Mouse (Mus musculus): ENCODE measurements around the gene Vhl. TPM values are rescaled to one million over a fixed set of nuclear protein-coding genes. Genes with fewer than 3 reads are reported as not detected.

Gene Vhl
- polyA plus RNA-seq, 1 experiment from 2014 or later: 44.4 TPM

- no peak overlapping the region for H3K27ac ChIP-seq (replicated peaks)
- no peaks in the 10 kb centered on the region for H3K36me3 ChIP-seq
- no peak overlapping the region for H3K4me3 ChIP-seq
- no peaks in the 10 kb centered on the region for H3K27me3 ChIP-seq (ENCODE audit: low read depth, poor library complexity, severe bottlenecking)
- 90% methylated on average over 3 of the region's 3 CpGs for WGBS
- H3K4me1 ChIP-seq: no peaks in the 10 kb centered on the region
- DNase-seq (ENCODE audit: low spot score): no peak
- no peaks in the 10 kb centered on the region for H3K9me3 ChIP-seq (replicated peaks)
These were observed 31.7 kb downstream of the Vhl start for GRCm38 (mm10) chr6:113655475-113655874.

GRCm38 (mm10) chr6:113656847-113657246, 33.1 kb downstream of the Vhl start:
- peaks cover 10% of the 10 kb centered on the region for H3K4me1 ChIP-seq
- H3K27ac ChIP-seq (replicated peaks): no peak overlapping the region
- no peaks in the 10 kb centered on the region for H3K36me3 ChIP-seq
- no peaks in the 10 kb centered on the region for H3K9me3 ChIP-seq (replicated peaks)
- no peaks in the 10 kb centered on the region for H3K27me3 ChIP-seq (ENCODE audit: low read depth, poor library complexity, severe bottlenecking)
- no peak for DNase-seq (ENCODE audit: low spot score)
- WGBS: 81% methylated on average over 6 of the region's 6 CpGs
- no peak overlapping the region for H3K4me3 ChIP-seq

- no peaks in the 10 kb centered on the region for H3K27me3 ChIP-seq (ENCODE audit: low read depth, poor library complexity, severe bottlenecking)
- 78% methylated on average over 3 of the region's 3 CpGs for WGBS
- no peak overlapping the region for H3K27ac ChIP-seq (replicated peaks)
- peaks cover 13% of the 10 kb centered on the region for H3K4me1 ChIP-seq
- H3K9me3 ChIP-seq (replicated peaks): no peaks in the 10 kb centered on the region
- H3K36me3 ChIP-seq: no peaks in the 10 kb centered on the region
- H3K4me3 ChIP-seq: no peak overlapping the region
- DNase-seq (ENCODE audit: low spot score): no peak
These were observed 34.5 kb downstream of the Vhl start for GRCm38 (mm10) chr6:113658226-113658625.

GRCm38 (mm10) chr6:113659648-113660491, 36.1 kb downstream of the Vhl start:
- no peak for DNase-seq (ENCODE audit: low spot score)
- H3K27ac ChIP-seq (replicated peaks): no peak overlapping the region
- H3K36me3 ChIP-seq: no peaks in the 10 kb centered on the region
- H3K4me3 ChIP-seq: no peak overlapping the region
- 77% methylated on average over 8 of the region's 8 CpGs for WGBS
- H3K27me3 ChIP-seq (ENCODE audit: low read depth, poor library complexity, severe bottlenecking): no peaks in the 10 kb centered on the region
- H3K4me1 ChIP-seq: peaks cover 13% of the 10 kb centered on the region
- H3K9me3 ChIP-seq (replicated peaks): no peaks in the 10 kb centered on the region

GRCm38 (mm10) chr6:113660492-113661352, 37.0 kb downstream of the Vhl start:
- H3K4me3 ChIP-seq: no peak overlapping the region
- H3K27me3 ChIP-seq (ENCODE audit: low read depth, poor library complexity, severe bottlenecking): no peaks in the 10 kb centered on the region
- H3K27ac ChIP-seq (replicated peaks): no peak overlapping the region
- H3K4me1 ChIP-seq: peaks cover 13% of the 10 kb centered on the region
- WGBS: 79% methylated on average over 14 of the region's 14 CpGs
- no peak for DNase-seq (ENCODE audit: low spot score)
- H3K36me3 ChIP-seq: no peaks in the 10 kb centered on the region
- H3K9me3 ChIP-seq (replicated peaks): no peaks in the 10 kb centered on the region

GRCm38 (mm10) chr6:113661353-113662241, 37.8 kb downstream of the Vhl start:
- no peak overlapping the region for H3K4me3 ChIP-seq
- WGBS: 71% methylated on average over 12 of the region's 12 CpGs
- peaks cover 13% of the 10 kb centered on the region for H3K4me1 ChIP-seq
- H3K27ac ChIP-seq (replicated peaks): no peak overlapping the region
- no peaks in the 10 kb centered on the region for H3K9me3 ChIP-seq (replicated peaks)
- H3K27me3 ChIP-seq (ENCODE audit: low read depth, poor library complexity, severe bottlenecking): no peaks in the 10 kb centered on the region
- no peak for DNase-seq (ENCODE audit: low spot score)
- no peaks in the 10 kb centered on the region for H3K36me3 ChIP-seq

- DNase-seq (ENCODE audit: low spot score): no peak
- Histone ChIP-seq H3K9me3 (replicated peaks) (no peaks in the 10 kb centered on the region), H3K4me3 (no peak overlapping the region), H3K4me1 (peaks cover 17% of the 10 kb centered on the region), H3K36me3 (no peaks in the 10 kb centered on the region), H3K27me3 (ENCODE audit: low read depth, poor library complexity, severe bottlenecking) (no peaks in the 10 kb centered on the region), H3K27ac (replicated peaks) (no peak overlapping the region)
- 96% methylated on average over 8 of the region's 8 CpGs for WGBS
These were observed 39.4 kb downstream of the Vhl start for GRCm38 (mm10) chr6:113662964-113663700.

GRCm38 (mm10) chr6:113664305-113664704, 40.5 kb downstream of the Vhl start:
- Histone ChIP-seq H3K4me3 (no peak overlapping the region), H3K4me1 (peaks cover 24% of the 10 kb centered on the region), H3K36me3 (no peaks in the 10 kb centered on the region), H3K27me3 (ENCODE audit: low read depth, poor library complexity, severe bottlenecking) (no peaks in the 10 kb centered on the region), H3K9me3 (replicated peaks) (no peaks in the 10 kb centered on the region), H3K27ac (replicated peaks) (no peak overlapping the region)
- no peak for DNase-seq (ENCODE audit: low spot score)
- WGBS: 83% methylated on average over 7 of the region's 7 CpGs

GRCm38 (mm10) chr6:113667611-113668122, 43.9 kb downstream of the Vhl start:
- no peaks in the 10 kb centered on the region for H3K9me3 ChIP-seq (replicated peaks)
- H3K4me1 ChIP-seq: peaks cover 11% of the 10 kb centered on the region
- 66% methylated on average over 8 of the region's 8 CpGs for WGBS
- no peaks in the 10 kb centered on the region for H3K27me3 ChIP-seq (ENCODE audit: low read depth, poor library complexity, severe bottlenecking)
- H3K36me3 ChIP-seq: no peaks in the 10 kb centered on the region
- no peak for DNase-seq (ENCODE audit: low spot score)
- no peak overlapping the region for H3K4me3 ChIP-seq
- no peak overlapping the region for H3K27ac ChIP-seq (replicated peaks)

- DNase-seq (ENCODE audit: low spot score): no peak
- no peak overlapping the region for H3K4me3 ChIP-seq
These were observed 44.8 kb downstream of the Vhl start for GRCm38 (mm10) chr6:113668287-113669154.

GRCm38 (mm10) chr6:113669821-113670220, 46.1 kb downstream of the Vhl start:
- Histone ChIP-seq H3K36me3 (no peaks in the 10 kb centered on the region), H3K4me3 (no peak overlapping the region), H3K27me3 (ENCODE audit: low read depth, poor library complexity, severe bottlenecking) (no peaks in the 10 kb centered on the region), H3K9me3 (replicated peaks) (no peaks in the 10 kb centered on the region), H3K4me1 (peaks cover 11% of the 10 kb centered on the region), H3K27ac (replicated peaks) (no peak overlapping the region)
- DNase-seq (ENCODE audit: low spot score): no peak
- 85% methylated on average over 7 of the region's 7 CpGs for WGBS

More at GRCm38 (mm10) chr6:113668287-113669154, 44.8 kb downstream of the Vhl start:
- Histone ChIP-seq H3K9me3 (replicated peaks) (no peaks in the 10 kb centered on the region), H3K27me3 (ENCODE audit: low read depth, poor library complexity, severe bottlenecking) (no peaks in the 10 kb centered on the region), H3K36me3 (no peaks in the 10 kb centered on the region), H3K4me1 (peaks cover 11% of the 10 kb centered on the region), H3K27ac (replicated peaks) (0 out of 2 replicates have a peak overlapping the region, but pooled peaks have one; percentile 52)
- 59% methylated on average over 15 of the region's 15 CpGs for WGBS
